Comparison of ENCODE assay signal across 17 mouse cellular contexts in genomic region chr11:24084077-24084476, GRCm38 (mm10). TPM values are rescaled to one million over a fixed set of nuclear protein-coding genes. Genes with fewer than 3 reads are reported as not detected.
A peak's percentile ranks its signal among the peaks of the same experiment; 100 is the strongest.
DNase-seq lines count a peak whose midpoint lies in the region; ATAC-seq and TF ChIP-seq lines count a peak whose summit lies in the region.
"Had no signal": no experiment of that assay in that cellular context is flagged by ENCODE, and none has a peak within 500 bp of the region (broad histone marks: within the 10 kb centered on the region; RNA-seq: fewer than 3 reads in every experiment).

No protein-coding gene starts in this region.

- H3K27ac ChIP-seq in forebrain, embryonic 12.5 days, result peak overlapping the region; percentile 78
- no peak overlapping the region for H3K27ac ChIP-seq in forebrain, embryonic 10.5 days
- no peak overlapping the region for H3K27ac ChIP-seq in stomach, embryonic 14.5 days (ENCODE audit: low read length)
- H3K27ac ChIP-seq in stomach, postnatal 0 days (replicated peaks), result no peak overlapping the region
- no peak overlapping the region for H3K27ac ChIP-seq in liver, embryonic 14.5 days
- H3K27ac ChIP-seq in olfactory bulb, adult 2 months (ENCODE audit: insufficient read depth, low read depth, low read length), result peak overlapping the region; percentile 97
- H3K27ac ChIP-seq: kidney, embryonic 15.5 days had no signal

- H3K9ac ChIP-seq in forebrain, embryonic 12.5 days, result peak overlapping the region; percentile 63
- H3K9ac ChIP-seq in stomach, embryonic 14.5 days (replicated peaks; ENCODE audit: low read depth, low read length), result no peak overlapping the region
- no peak overlapping the region for H3K9ac ChIP-seq in stomach, postnatal 0 days (ENCODE audit: low read length)
- no peak overlapping the region for H3K9ac ChIP-seq in liver, embryonic 14.5 days (replicated peaks)
- H3K9ac ChIP-seq: kidney, embryonic 15.5 days had no signal

- no peak overlapping the region; the same call in 1 of the 2 replicates for H3K4me3 ChIP-seq in forebrain, embryonic 12.5 days (replicated peaks)
- no peak overlapping the region for H3K4me3 ChIP-seq in forebrain, embryonic 10.5 days
- no peak overlapping the region for H3K4me3 ChIP-seq in stomach, embryonic 14.5 days (ENCODE audit: low read depth, low read length)
- H3K4me3 ChIP-seq in stomach, postnatal 0 days (ENCODE audit: low read depth, low read length), result no peak overlapping the region
- no peak overlapping the region; a peak in 1 of 4 replicates for H3K4me3 ChIP-seq in liver, embryonic 14.5 days (ENCODE audit: insufficient read depth in 1 of 2, low read depth in 2 of 2, low read length in 2 of 2)
- H3K4me3 ChIP-seq in olfactory bulb, adult 2 months (ENCODE audit: insufficient read depth, low read depth, low read length), result no peak overlapping the region
- H3K4me3 ChIP-seq: kidney, embryonic 15.5 days had no signal

- no peak for TF ChIP-seq POLR2A in olfactory bulb, adult 2 months (IDR thresholded peaks at IDR 0.05; ENCODE audit: insufficient read depth, low read depth, low read length)

- no peaks in the 10 kb centered on the region for H3K9me3 ChIP-seq in forebrain, embryonic 12.5 days
- no peaks in the 10 kb centered on the region for H3K9me3 ChIP-seq in forebrain, embryonic 10.5 days
- no peaks in the 10 kb centered on the region for H3K9me3 ChIP-seq in stomach, embryonic 14.5 days (ENCODE audit: control insufficient read depth, low read depth, low read length)
- H3K9me3 ChIP-seq in stomach, postnatal 0 days (ENCODE audit: control insufficient read depth, low read length), result no peaks in the 10 kb centered on the region
- H3K9me3 ChIP-seq in liver, embryonic 14.5 days (ENCODE audit: control insufficient read depth, low read length), result no peaks in the 10 kb centered on the region
- H3K9me3 ChIP-seq: kidney, embryonic 15.5 days had no signal

- H3K27me3 ChIP-seq in forebrain, embryonic 12.5 days, result no peaks in the 10 kb centered on the region
- peaks cover 50% of the 10 kb centered on the region for H3K27me3 ChIP-seq in forebrain, embryonic 10.5 days (ENCODE audit: poor library complexity, severe bottlenecking)
- no peaks in the 10 kb centered on the region for H3K27me3 ChIP-seq in stomach, embryonic 14.5 days (ENCODE audit: control insufficient read depth, insufficient read depth, low read length)
- H3K27me3 ChIP-seq in stomach, postnatal 0 days (ENCODE audit: control insufficient read depth, insufficient read depth, low read length), result no peaks in the 10 kb centered on the region
- H3K27me3 ChIP-seq in liver, embryonic 14.5 days (ENCODE audit: control insufficient read depth, insufficient read depth, low read length), result no peaks in the 10 kb centered on the region

- H3K36me3 ChIP-seq in forebrain, embryonic 12.5 days (replicated peaks), result peaks cover 39% of the 10 kb centered on the region
- peaks cover 41% of the 10 kb centered on the region for H3K36me3 ChIP-seq in forebrain, embryonic 10.5 days (replicated peaks)
- peaks cover 10% of the 10 kb centered on the region for H3K36me3 ChIP-seq in stomach, embryonic 14.5 days (ENCODE audit: control insufficient read depth, insufficient read depth, low read length)
- H3K36me3 ChIP-seq in stomach, postnatal 0 days (ENCODE audit: control insufficient read depth, insufficient read depth, low read length), result no peaks in the 10 kb centered on the region
- H3K36me3 ChIP-seq in liver, embryonic 14.5 days (replicated peaks; ENCODE audit: control insufficient read depth, insufficient read depth, low read depth), result peaks cover 40% of the 10 kb centered on the region
- H3K36me3 ChIP-seq: kidney, embryonic 15.5 days had no signal

- WGBS in forebrain, embryonic 12.5 days, result 42% methylated on average over 3 of the region's 3 CpGs
- WGBS in forebrain, embryonic 10.5 days, result 52% methylated on average over 3 of the region's 3 CpGs
- 50% methylated on average over 3 of the region's 3 CpGs for WGBS in stomach, embryonic 14.5 days
- 43% methylated on average over 3 of the region's 3 CpGs for WGBS in stomach, postnatal 0 days
- 50% methylated on average over 3 of the region's 3 CpGs for WGBS in liver, embryonic 14.5 days (ENCODE audit: insufficient replicate concordance)
- 26% methylated on average over 3 of the region's 3 CpGs for WGBS in olfactory bulb, adult 2 months

- no peak for TF ChIP-seq EP300 in stomach, postnatal 0 days (optimal IDR thresholded peaks at IDR 0.05)
- no peak for TF ChIP-seq EP300 in liver, embryonic 14.5 days (IDR thresholded peaks at IDR 0.05; ENCODE audit: low read depth)

- no peak for ATAC-seq in forebrain, embryonic 12.5 days (ENCODE audit: low FRiP score)
- ATAC-seq in stomach, embryonic 14.5 days (ENCODE audit: insufficient number of reproducible peaks, insufficient read depth, low FRiP score, low read depth), result no peak
- ATAC-seq in stomach, postnatal 0 days (ENCODE audit: low FRiP score, low TSS enrichment), result no peak
- ATAC-seq in liver, embryonic 14.5 days (ENCODE audit: insufficient read depth), result no peak

- peaks cover 69% of the 10 kb centered on the region for H3K4me1 ChIP-seq in forebrain, embryonic 12.5 days
- peaks cover 72% of the 10 kb centered on the region for H3K4me1 ChIP-seq in forebrain, embryonic 10.5 days
- peaks cover 28% of the 10 kb centered on the region for H3K4me1 ChIP-seq in stomach, embryonic 14.5 days (ENCODE audit: control insufficient read depth, insufficient read depth, low read length)
- H3K4me1 ChIP-seq in stomach, postnatal 0 days (replicated peaks; ENCODE audit: control insufficient read depth, insufficient read depth), result no peaks in the 10 kb centered on the region
- peaks cover 0 to 17% of the 10 kb centered on the region in 2 experiments; a peak in 3 of 4 replicates for H3K4me1 ChIP-seq in liver, embryonic 14.5 days (replicated peaks; ENCODE audit: control insufficient read depth in 2 of 2, insufficient read depth in 2 of 2, low read length in 1 of 2)
- 0 out of 2 replicates have a peak, but pooled peaks cover 7% of the 10 kb centered on the region for H3K4me1 ChIP-seq in olfactory bulb, adult 2 months (ENCODE audit: control insufficient read depth, insufficient read depth, low read length)

- no peak for DNase-seq in forebrain, embryonic 10.5 days (ENCODE audit: extremely low spot score, low spot score)
- DNase-seq in stomach, postnatal 0 days (ENCODE audit: low spot score), result no peak
- DNase-seq in liver, embryonic 14.5 days (ENCODE audit: low read depth in 3 of 3, low spot score in 3 of 3), result no peak
- DNase-seq in embryo, embryonic 10 days (ENCODE audit: low spot score), result no peak
- no peak for DNase-seq in layer of hippocampus, adult 8-10 months (ENCODE audit: low spot score in 2 of 2)
- DNase-seq: cerebellum, postnatal 36 days; gastrocnemius, postnatal 10 days; thymus, postnatal 36 days had no signal

- peak overlapping the region; percentile 96 for H3K4me2 ChIP-seq in forebrain, embryonic 12.5 days
- peak overlapping the region; percentile 22; the same call in 1 of the 2 replicates for H3K4me2 ChIP-seq in stomach, embryonic 14.5 days (replicated peaks; ENCODE audit: low read depth, low read length)
- H3K4me2 ChIP-seq in stomach, postnatal 0 days (replicated peaks; ENCODE audit: low read depth), result no peak overlapping the region
- peak overlapping the region; percentile 91 for H3K4me2 ChIP-seq in liver, embryonic 14.5 days (ENCODE audit: low read depth)
- H3K4me2 ChIP-seq: kidney, embryonic 15.5 days had no signal

- no peak for TF ChIP-seq CTCF in stomach, postnatal 0 days (IDR thresholded peaks at IDR 0.05; ENCODE audit: low read depth)
- TF ChIP-seq CTCF in liver, embryonic 14.5 days (IDR thresholded peaks at IDR 0.05; ENCODE audit: low read depth), result no peak
- no peak for TF ChIP-seq CTCF in olfactory bulb, adult 2 months (IDR thresholded peaks at IDR 0.05; ENCODE audit: insufficient read depth, low read depth, low read length)

RNA-seq across cellular contexts. Expression of gene Bcl11a, which starts 6.2 kb away (rescaled TPM):
- 129 and 130 TPM in 2 replicates for polyA plus RNA-seq in forebrain, embryonic 12.5 days (2016; fragmentation: Nextera tagmentation; extraction: Ambion mirVana)
- polyA plus RNA-seq in forebrain, embryonic 10.5 days (2016; fragmentation: Nextera tagmentation; extraction: Ambion mirVana), result 37.6 and 44.1 TPM in 2 replicates
- 40.0 and 40.8 TPM in 2 replicates for polyA plus RNA-seq in stomach, embryonic 14.5 days (2014; fragmentation: Nextera tagmentation; extraction: Ambion mirVana)
- 10.5 and 11.7 TPM in 2 replicates for polyA plus RNA-seq in stomach, postnatal 0 days (2015; fragmentation: Nextera tagmentation; extraction: Ambion mirVana)
- 10.9 and 13.0 TPM in 2 replicates for polyA plus RNA-seq in liver, embryonic 14.5 days (2012; rRNA removed)
- polyA plus RNA-seq in liver, embryonic 14.5 days (2014; fragmentation: Nextera tagmentation; extraction: Ambion mirVana), result 29.4 and 33.0 TPM in 2 replicates
- polyA plus RNA-seq in olfactory bulb, adult 2 months (2012; ENCODE audit: insufficient read depth, insufficient read length, low replicate concordance, missing spikeins), result 89.4 TPM in 1 of 2 replicates, not detected in the other
- total RNA-seq in layer of hippocampus, adult 8-10 months (2022), result 100 to 1,000 TPM; 103 to 118 (median 109) TPM

RNA-seq across cellular contexts. Expression of gene A830031A19Rik, which starts 9.2 kb away (rescaled TPM):
- polyA plus RNA-seq in forebrain, embryonic 12.5 days (2016; fragmentation: Nextera tagmentation; extraction: Ambion mirVana), result not detected in 2 replicates
- polyA plus RNA-seq in forebrain, embryonic 10.5 days (2016; fragmentation: Nextera tagmentation; extraction: Ambion mirVana), result not detected in 2 replicates
- not detected in 2 replicates for polyA plus RNA-seq in stomach, embryonic 14.5 days (2014; fragmentation: Nextera tagmentation; extraction: Ambion mirVana)
- polyA plus RNA-seq in stomach, postnatal 0 days (2015; fragmentation: Nextera tagmentation; extraction: Ambion mirVana), result 0.27 TPM in 1 of 2 replicates, not detected in the other
- polyA plus RNA-seq in liver, embryonic 14.5 days (2012; rRNA removed), result not detected in 2 replicates
- polyA plus RNA-seq in liver, embryonic 14.5 days (2014; fragmentation: Nextera tagmentation; extraction: Ambion mirVana), result not detected in 2 replicates
- polyA plus RNA-seq in olfactory bulb, adult 2 months (2012; ENCODE audit: insufficient read depth, insufficient read length, low replicate concordance, missing spikeins), result not detected in 2 replicates
- 1 to 10 TPM in 3 of 4 experiments, under 1 TPM in 1; 0.93 to 2.4 (median 1.6) TPM for total RNA-seq in layer of hippocampus, adult 8-10 months (2022)
- total RNA-seq: ES-E14; gastrocnemius, postnatal 10 days had no signal
- polyA plus RNA-seq: heart, embryonic 14.5 days; kidney, embryonic 15.5 days; limb, embryonic 11.5 days; small intestine, adult 2 months; stomach, embryonic 16.5 days had no signal

Comparison
In these comparisons a context has a peak if more than half of its experiments do, and no peak if none do; other contexts are left out.
1. H3K27ac ChIP-seq: peak in forebrain, embryonic 12.5 days (single experiment) and olfactory bulb, adult 2 months (single experiment); none in forebrain, embryonic 10.5 days (single experiment), stomach, embryonic 14.5 days (single experiment), stomach, postnatal 0 days (single experiment) and liver, embryonic 14.5 days (single experiment).